Mouse (Mus musculus) olfactory bulb, adult 2 months (tissue): ENCODE results near the gene Zfp710.

Experiments
- CTCF ChIP-seq: fragments of 200-500 bp; IDR thresholded peaks from 2 replicates; pipeline ENCODE4 v1.5.1; 2012; ENCODE audit warnings: low read depth, mild to moderate bottlenecking, low read length, moderate library complexity; ENCODE audit not compliant: insufficient read depth
- POLR2A ChIP-seq: fragments of 200-500 bp; IDR thresholded peaks from 2 replicates; pipeline ENCODE4 v1.6.1; 2012; ENCODE audit warnings: mild to moderate bottlenecking, low read depth, low read length, moderate library complexity; ENCODE audit not compliant: insufficient read depth

DNA sequence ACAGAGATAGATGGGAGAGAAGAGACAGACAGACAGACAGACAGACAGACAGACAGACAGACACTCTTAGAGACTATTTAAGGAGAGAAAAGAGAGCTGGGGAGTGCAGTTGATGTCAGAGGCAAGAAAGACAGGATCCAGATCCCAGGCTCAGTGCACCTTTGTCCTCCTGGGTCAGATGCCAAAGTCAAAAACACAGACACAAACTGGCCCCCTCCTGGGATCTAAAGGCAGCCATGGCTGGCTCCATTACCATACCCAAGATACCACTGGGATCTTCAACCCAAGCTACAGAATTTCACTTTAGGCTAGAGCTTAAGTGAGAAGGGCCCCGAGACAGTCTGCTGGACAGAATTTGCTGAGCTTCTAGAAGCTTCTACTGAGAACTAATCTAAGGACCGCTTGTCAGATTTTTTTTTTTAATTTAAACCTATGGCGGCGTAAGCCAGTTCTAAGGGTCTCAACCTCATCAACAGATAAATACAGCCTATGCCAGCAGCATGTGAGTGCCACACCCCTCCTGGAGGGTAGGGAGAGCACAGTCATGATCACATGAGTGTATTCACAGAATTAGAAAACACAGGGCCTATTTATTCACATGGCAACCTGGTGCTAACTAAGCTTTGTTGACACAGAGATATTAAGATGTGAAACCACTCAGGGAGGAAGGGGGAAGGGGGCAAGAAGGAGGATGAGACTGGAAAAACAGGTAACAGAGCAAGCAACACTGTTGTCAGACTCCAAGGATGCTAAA is 81.2 kb downstream of the Zfp710 start:
- TF ChIP-seq CTCF (no peak), POLR2A (no peak)
